Mouse (Mus musculus) CD4-positive, CD25-positive, alpha-beta regulatory T cell, adult 4 months (primary cell): ENCODE measurements around the gene Ror1. TPM values are rescaled to one million over a fixed set of nuclear protein-coding genes. Genes with fewer than 3 reads are reported as not detected.

Experiments used
- ATAC-seq: one replicate; pipeline ENCODE4 v1.8.0; 2017
- polyA plus RNA-seq, 2 experiments: library from polyadenylated mRNA; unstranded; fragments of 100-300 nt; shearing (Covaris generic); gene quantifications; one replicate each; pipeline ENCODE4 v1.2.1; 2017

Gene Ror1
- polyA plus RNA-seq, 2 experiments from 2014 or later, result not detected

DNA sequence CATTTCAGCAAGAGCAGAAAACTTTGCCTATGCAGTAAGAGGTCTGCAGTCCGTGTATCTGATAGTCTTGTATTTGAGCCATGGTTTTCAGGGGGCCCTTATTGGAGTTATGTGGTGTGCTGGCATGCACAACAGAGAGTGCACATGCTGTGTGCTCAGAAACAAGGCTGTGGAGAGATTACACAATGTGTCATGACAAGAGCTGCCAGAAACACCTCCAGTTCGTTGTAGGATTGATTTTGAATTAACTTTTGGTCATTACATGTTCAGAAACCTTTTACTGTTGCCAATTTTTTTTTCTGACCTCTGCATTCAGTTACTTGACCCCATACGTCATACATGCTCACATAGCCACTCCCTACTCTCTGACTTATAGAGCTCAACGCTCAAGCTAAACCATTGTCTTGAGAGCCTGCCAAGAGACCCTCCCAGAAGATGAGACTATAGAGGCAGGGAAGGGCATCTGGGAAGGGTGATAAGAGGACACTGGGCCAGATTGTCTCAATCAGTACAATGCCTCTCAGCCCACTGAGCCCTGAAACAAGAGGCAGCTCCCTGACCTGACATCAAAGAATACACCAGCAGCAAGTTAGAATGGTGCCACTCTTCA lies 232.9 kb downstream of the Ror1 start:
- no peak for ATAC-seq

DNA sequence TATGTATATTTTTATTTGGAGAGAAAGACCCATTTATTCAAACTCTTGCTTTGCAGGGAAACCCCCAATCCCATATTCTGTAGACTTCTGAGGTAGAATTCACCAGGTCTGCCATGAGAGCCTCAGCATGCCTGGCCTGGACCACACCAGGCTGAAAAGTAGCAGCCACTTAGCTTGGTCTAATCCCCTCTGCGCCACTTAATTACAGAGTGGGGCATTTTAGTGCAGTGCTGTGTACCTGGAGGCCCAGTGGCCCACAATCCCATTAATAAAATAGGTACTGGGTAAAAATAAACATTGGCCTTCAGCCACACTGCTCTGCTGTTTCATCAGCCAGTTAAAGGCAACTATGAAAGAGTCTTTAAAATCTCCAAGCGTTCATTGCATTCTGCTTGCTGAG lies 239.6 kb downstream of the Ror1 start:
- no peak for ATAC-seq

DNA sequence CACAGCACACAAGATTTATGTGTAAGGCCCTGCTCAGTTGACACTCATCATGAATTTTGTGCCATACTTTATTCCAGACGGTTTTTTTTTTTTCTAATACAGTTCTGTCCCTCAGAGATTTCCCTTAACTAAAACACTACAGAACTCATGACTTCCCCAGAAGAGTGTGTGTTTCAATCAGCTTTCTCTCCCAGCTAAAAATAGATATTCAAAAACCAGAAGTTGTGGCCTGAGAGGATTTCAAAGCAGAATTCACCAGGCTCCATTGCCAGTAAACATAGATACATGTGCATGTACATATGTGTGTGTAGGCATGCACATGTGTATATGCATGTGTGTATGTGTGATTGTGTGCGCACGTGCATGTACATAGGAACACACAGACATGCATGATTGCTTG lies 252.2 kb downstream of the Ror1 start:
- no peak for ATAC-seq

DNA sequence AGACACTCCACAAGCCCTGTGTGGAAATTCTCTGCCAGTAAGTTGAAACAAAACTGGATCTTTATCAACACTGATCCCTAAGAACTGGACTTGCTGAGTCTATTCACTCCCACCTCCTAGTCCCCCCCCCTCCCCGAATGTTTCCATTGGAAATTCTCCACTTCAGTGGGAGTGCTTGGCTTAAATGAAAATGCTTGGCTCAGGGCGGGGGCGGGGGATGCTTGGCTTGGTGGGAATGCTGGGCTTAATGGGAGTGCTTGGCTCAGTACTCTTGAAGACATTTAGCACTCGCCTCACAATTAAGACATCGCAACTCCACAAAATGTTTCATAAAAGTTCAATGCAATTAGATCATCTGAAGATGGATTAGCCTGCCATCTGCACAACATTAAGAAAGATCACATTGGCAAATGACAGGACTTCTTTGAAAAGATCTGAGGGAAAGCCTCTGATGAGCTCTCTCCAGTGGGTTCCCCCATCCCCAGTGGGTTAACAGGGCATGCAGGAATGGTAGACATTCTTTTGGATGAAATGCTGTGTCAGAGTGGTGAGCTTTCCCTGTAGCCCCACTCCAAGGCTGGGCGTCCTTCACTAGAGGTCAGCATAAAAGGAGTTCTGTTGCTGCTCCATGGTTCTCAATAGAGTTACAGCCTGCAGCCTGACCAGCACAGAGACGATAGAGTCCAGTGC lies 254.7 kb downstream of the Ror1 start:
- ATAC-seq, result no peak

DNA sequence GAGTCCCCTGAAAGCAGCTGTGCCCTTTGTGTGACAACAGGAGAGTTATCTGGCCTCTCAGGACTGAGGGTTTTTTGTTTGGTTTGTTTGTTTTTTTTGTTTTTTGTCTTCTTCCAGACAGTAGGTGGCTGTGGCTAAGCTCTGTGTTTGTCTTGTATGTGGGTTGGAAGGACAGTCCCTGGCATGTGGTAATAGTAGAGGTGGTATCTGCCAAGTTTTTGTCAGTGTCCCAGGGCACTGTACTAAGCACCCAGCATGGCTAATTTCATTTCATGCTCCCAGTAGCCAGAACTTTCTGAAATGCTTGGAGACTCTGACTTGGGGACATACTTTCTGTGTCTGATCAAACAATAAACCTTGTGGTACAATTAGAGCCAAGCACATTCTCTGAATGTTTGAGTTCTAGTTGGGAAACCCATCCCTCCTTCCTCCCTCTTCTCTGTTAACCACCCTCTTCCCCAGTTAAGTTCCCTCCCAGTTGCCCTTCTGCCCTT lies 256.3 kb downstream of the Ror1 start:
- ATAC-seq, result no peak

DNA sequence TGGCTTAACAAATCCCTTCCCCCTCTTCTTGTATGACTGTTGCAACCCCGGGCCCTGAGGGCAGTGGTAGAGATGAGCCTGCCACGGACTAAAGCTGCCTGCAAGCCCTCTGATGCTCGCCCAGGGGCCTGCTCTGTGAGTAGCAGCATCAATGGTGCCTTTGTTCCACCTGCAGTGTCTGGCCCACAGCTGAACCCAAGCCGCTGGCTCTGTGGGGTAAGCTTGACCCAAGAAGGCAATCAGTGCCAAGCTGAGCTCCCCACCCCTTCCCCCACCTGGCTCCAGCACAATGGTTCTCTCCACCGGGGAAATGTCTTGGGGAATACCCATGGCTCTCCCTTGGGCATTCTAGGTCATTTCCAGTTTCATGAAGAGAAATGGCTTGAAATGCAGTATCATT lies 260.0 kb downstream of the Ror1 start:
- ATAC-seq, result no peak

DNA sequence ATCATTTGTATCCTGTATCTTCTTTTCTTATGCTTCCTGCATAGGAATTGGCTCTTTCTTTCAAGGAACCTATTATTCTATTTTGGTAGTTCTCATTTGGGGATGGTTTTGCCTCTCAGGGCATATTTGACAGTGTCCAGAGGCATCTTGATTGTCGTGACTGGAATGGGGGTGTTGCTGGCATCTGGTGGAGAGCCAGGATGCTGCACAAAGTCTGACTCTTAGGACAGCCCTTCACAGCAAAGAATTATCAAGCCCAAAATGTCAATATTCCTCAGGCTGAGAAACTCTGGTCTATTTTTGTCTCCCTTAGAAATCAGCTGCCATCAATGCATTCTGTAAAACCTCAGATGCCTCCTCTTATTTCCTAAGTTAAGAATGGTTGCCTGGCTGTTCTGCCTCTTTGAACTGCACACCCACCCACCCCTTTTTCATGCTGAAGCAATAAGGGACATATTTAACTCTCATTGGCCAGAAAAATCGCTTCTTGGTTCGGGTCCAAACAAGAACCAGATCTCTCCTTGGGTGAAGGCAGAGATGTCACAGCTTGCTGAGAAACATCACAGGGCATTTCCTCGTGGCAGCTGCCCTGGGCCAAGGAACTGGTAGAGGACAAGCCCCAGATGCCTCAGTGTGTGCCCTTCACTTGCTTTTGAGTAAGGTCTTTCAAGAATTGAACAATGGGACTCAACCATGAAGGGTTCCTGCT lies 262.4 kb downstream of the Ror1 start:
- ATAC-seq, result no peak

DNA sequence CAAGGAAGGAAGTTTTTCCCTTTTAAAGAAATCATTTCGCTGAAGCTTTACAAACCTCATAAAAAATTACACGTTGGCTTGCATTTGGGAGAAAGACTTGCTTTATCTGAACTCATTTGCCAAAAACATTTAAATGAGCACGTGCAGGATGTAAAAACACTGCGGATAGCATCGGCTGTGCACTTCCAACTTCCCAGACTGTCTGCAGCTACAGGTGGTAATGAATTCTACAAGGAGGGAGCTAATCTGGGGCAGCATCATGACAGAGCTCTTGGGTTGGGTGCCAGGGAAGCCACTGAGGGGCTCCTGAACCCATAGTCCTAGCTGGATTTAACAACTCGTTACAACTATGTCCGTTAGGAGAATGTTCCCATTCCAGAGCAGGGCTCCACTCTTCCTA lies 268.1 kb downstream of the Ror1 start:
- ATAC-seq, result no peak

DNA sequence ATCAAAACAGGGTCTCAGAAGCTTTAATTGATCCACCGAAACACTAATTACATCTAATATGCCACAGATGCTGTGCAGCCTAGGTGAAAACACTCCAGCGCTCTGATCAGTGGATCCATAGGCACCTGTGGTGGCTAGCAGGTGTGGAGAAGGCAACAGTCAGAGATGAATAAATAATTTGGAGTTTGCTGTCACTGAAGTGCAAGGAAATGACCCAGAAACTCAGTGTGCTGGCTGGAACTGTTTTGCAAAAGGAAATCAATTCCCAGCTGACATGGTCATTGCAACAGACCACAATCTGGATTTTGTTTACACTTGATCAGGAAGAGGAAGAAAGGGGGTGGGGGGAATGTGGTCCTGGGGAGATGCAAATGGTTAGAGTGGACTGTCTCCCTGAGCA lies 273.1 kb downstream of the Ror1 start:
- ATAC-seq, result no peak

DNA sequence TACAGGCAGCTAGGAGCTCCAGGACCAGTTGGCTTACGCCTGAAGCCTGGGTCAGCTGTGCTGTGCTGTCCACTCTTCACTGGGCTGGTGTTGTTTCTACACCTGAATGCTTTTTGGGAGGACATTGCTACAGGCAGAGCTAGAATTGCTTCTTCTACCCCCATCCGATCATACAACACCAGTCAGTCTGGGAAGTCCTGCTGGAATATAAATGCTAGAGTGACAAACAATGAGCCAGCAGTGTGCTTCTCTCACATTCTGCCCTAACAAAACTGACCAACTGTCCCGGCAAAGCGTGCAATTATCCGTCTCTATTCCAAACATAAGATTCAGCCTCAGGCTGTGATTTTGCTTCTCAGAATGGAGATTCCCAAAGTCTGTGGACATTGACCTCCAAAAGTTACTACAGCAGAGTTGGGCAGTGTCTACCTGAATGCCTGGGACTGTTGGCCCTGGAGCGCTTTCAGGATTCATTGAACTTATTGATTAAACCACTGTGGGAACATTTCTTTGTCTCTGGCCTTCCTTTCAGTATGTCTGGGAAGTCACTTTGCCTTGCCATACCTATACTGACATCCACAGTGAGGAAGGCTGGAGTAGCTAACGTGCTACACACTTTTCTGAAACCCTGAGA lies 274.1 kb downstream of the Ror1 start:
- ATAC-seq, result no peak

DNA sequence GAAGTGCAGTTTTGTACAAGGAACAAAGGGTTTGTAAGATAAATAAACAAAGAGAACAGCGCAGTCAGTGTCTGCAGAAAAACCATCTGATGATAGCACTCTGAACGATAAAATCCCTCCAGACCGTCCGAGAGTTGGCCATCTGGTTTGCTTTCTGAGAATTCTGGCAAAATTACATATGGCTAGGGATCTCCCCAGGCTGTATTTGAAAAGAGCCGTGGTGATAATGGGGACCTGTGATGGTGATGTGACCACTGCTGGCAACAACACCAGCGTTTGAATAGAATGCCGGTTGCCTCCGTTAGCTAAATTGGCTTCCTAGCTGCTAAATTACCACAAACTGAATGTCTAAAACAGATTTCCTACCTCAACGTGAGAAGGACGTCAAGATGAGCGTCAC lies 277.2 kb downstream of the Ror1 start:
- ATAC-seq, result no peak

DNA sequence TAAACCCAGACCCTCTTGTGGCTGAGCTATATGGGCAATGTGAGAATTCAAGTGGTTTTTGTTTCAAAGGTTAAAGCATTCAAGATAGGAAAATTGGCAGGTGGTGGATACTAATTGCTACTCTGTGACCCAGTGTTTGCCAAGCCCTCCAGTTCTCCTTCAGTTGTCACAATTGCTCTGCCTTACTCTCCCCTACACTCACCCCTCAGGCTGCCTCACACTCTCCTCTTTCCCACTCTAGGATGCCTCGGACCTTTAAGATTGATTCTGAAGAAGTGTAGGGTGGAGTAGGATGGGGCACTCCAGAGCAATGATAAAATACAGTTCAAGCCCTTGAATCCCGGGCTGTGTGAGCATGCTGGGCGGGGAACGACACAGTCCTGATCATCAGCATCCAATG lies 278.2 kb downstream of the Ror1 start:
- ATAC-seq, result no peak

DNA sequence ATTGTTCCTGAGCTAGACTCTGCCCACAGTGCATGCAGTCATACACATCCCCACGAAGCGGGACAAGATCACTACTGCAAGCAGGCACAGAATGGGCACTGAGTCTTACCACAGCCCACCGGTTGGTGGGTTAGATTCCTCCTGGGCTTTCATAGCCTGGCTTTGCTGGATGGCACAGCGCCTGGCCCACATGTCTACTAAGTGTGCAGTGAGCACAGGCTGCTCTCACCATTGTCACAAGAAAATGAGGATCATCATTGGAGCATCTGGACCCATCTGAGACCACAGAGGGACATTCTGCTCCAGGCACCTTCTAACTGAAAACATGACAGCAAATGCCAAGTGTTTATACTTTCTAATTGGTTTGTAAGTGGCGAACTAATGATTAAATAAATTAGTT lies 279.7 kb downstream of the Ror1 start:
- ATAC-seq, result no peak

DNA sequence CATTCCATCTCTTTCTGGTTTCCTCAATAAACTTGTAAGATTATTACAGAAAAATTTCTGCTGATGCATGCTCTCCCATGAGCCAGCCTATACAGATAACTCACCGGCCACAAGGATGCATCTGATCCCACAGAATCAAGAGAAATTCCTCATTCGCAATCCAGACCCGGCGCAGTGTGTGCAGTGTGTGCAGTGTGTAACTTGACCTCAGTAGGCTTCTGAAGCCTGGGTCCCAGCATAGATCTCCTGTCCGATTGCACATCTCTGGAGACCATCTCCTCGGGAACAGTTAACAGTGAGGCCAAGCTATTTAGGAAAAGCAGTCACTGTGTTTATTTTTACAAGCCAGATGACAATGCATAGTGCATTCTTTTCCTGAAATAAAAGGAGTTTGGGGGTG lies 280.6 kb downstream of the Ror1 start:
- ATAC-seq, result no peak

DNA sequence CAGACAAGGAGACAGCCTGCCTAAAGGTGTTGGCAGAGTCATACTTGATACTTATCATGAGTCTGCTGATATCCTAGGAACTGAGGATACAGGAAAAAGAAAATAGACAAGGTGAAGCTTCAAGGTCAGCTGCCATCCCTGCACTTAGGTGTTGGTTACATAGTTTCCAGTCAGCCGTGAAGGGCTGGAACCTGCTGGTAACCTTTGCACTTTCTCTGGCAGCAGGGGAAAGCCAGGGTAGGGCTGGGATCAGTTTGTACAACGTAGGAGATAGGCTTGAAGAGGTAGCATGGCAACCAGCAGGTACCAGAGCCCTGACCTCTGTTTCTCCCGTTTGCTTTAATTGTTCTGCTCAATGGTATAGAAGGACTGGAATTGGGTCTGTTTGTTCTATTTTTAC lies 281.6 kb downstream of the Ror1 start:
- ATAC-seq, result no peak

DNA sequence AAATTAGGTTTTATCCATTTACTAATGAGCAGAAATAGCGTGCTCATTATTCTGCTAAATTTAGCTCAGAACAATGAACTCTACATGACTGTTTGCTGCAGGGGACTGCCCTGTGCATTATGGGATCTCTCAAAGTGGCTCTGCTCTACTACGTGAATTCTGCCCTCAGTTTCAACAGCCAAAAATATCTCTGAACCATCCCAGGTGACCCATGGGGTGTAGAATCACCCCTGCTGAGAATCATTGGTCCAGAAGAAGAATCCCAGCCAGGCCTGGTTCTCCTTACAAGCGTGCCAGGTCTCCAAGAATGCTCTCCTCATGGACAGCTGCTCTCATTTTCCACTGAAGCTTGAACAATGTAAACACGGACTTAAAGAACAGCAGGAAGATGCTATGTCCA lies 282.4 kb downstream of the Ror1 start:
- no peak for ATAC-seq

DNA sequence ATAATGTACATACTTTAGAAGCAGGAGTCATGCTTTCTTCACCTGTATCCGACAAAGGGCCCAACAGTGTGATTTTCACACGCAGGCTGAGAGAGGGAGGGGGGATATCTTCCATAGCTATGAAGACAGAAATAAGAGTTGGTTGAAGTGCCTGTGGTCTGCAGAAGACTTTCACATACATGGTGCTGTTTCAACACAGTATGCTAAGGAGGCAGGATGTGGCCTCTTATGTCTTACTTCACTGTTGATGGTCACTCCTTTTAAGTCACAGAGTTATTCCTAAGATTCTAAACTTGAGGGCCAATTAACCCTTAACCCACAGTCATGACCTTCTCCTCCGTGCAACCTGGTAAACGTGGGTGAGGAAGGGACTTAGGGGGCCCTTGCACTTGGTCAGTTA lies 286.2 kb downstream of the Ror1 start:
- ATAC-seq, result no peak

DNA sequence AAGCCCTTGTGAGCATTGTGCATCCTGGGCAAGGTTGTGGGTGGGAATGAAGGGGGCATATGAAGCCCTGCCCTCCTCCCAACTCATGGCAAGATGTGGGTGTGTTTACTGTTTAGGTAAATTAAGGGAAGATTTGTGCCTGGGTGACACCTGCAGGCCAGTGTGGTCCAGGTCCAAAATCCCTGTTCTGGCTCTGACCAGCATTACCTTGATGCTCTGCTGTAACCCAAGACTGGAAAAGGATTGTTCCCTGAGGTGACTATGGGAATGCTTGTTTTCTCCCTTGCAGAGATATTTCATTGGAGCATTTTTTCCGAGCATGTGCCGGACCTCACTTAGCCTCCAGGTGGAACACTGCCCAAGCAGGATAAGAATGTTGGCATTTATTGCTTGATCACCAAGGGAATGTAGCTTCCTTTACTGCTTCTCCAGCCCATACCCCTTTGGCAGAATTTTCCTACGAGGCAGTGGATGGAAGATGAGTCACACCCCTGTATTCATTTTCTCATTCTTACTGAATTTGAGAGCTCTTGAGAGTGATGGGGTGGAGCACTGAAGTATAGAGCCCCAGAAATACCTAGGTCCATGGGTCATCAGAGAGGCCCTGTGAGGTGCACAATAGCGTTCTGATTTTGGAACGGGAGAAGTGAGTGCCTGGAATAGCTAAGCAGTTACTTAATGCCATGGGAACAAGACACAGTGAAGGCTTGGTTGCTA lies 290.8 kb downstream of the Ror1 start:
- ATAC-seq, result no peak

DNA sequence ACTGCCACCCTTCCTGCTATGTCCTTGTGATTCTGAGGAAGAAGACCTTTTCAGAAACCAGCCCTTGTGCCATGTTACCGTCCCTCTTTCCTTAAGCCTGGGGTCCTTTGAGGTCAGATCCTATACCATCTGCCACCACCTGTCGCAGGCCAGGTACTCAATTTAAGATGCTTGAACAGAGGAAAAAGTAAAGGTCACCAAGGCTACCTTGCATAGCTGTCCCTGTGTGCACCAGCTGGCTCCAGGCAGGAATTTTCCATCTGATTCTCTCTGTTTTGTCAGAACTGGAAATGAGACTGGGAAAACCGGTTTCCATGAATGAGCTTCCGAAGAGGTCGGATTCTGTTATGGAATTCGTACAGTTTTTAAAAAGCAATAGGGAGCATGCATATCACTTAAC lies 294.8 kb downstream of the Ror1 start:
- ATAC-seq, result no peak

DNA sequence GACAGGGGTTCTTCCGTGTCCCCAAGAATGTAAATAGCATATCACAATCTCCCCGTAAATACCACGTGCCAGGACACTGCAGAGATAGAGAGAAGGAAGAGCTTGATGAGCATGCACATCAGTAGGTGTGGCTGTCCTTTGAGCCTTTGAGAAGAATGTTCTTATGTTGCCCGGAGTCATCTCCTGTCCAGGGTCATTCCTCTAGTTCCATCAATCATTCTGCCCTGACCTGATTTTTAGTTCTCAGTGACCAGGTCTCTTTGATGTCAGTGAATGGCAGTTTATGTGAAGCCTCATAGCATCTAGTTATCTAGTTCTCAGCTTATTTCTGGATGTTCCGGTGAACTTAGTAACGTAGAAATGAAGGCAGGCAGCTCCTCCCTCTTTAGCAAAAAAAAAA lies 295.4 kb downstream of the Ror1 start:
- ATAC-seq, result no peak

DNA sequence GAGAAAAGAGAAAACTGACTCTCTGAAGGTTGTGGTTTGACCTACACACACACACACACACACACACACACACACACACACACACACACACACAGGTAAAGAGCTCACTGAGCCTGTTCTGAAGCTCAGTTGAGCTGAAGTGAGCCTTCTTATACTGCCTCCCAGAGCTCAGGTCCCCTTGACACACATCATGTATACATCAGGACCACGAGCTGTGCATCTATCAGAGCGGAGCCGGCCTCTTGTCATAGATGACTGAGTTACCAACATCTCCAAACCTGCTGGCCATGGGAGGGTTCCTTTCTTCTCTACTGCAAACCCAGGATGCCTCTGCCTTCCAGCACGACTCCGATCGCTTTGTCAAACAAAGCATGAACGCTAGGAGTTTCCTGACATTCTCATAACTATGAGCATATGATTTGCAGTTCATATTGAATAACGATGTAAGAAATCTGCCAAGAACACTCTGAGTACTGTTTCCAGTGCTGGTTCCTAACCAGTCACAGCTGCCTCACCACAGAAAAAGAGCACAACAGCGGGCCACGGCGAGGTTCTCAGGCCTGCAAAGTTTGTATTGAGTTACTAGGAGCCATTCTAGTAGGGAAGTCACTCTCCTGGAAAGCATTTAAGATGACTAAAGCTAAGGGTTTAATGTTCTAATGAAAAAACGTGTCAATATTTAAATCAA lies 297.9 kb downstream of the Ror1 start:
- ATAC-seq, result no peak

DNA sequence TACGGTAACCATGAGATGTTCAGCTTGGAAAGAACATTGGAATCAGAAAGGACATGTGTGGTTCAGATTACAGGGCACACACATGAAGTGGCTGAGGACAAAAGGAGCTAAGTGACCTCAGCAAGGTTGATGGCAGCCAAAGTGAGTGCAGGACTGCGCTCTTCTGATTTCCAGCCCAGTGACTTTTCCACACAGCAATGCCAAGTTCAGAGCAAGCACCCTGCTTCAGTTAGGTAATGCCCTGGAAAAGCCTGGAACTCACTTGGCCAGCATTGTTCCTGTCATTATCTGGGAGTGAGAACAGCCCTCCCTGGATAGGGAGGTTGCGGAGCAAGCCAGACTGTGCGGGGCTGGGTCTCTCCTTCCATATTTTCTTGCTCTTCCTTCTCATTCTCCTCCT lies 299.8 kb downstream of the Ror1 start:
- ATAC-seq, result no peak
